Mouse (Mus musculus): ENCODE data around the gene Selplg. TPM values are rescaled to one million over a fixed set of nuclear protein-coding genes. Genes with fewer than 3 reads are reported as not detected.
A peak's percentile ranks its signal among the peaks of the same experiment; 100 is the strongest.
"Not testable (repeated sequence)": the region's sequence is repeated elsewhere in the genome, so short reads cannot be mapped to it uniquely, and the experiment has no call there.

The Selplg gene
- polyA plus RNA-seq, 1 experiment = 20.5 TPM

- WGBS = 15% methylated on average over 12 of the region's 12 CpGs
- no peaks in the 10 kb centered on the region for H3K36me3 ChIP-seq (ENCODE audit: control insufficient read depth, insufficient read depth, low read length)
- H3K27ac ChIP-seq (ENCODE audit: insufficient read depth, low read depth, low read length) = peak overlapping the region; percentile 35
- peak; percentile 72 for DNase-seq
- no peaks in the 10 kb centered on the region for H3K27me3 ChIP-seq (replicated peaks; ENCODE audit: control insufficient read depth, insufficient read depth, low read length)
- no peaks in the 10 kb centered on the region for H3K4me1 ChIP-seq (ENCODE audit: control insufficient read depth, insufficient read depth, low read length)
- TF ChIP-seq CTCF (conservative IDR thresholded peaks at IDR 0.05; ENCODE audit: insufficient read depth, insufficient read length, low read depth, low read length) (no peak), POLR2A (IDR thresholded peaks at IDR 0.05; ENCODE audit: low read depth, low read length) (no peak)
- no peak overlapping the region for H3K4me3 ChIP-seq (ENCODE audit: insufficient read depth, low read depth, low read length)
Measured at GRCm38 (mm10) chr5:113783581-113784001, 48.9 kb downstream of the Selplg start.

GRCm38 (mm10) chr5:113782624-113783023, 49.8 kb downstream of the Selplg start:
- Histone ChIP-seq H3K36me3 (ENCODE audit: control insufficient read depth, insufficient read depth, low read length) (no peaks in the 10 kb centered on the region), H3K4me1 (ENCODE audit: control insufficient read depth, insufficient read depth, low read length) (no peaks in the 10 kb centered on the region), H3K4me3 (ENCODE audit: insufficient read depth, low read depth, low read length) (no peak overlapping the region), H3K27me3 (replicated peaks; ENCODE audit: control insufficient read depth, insufficient read depth, low read length) (no peaks in the 10 kb centered on the region), H3K27ac (ENCODE audit: insufficient read depth, low read depth, low read length) (no peak overlapping the region)
- 84% methylated on average over 7 of the region's 7 CpGs for WGBS
- peak; percentile 66 for DNase-seq
- TF ChIP-seq CTCF (conservative IDR thresholded peaks at IDR 0.05; ENCODE audit: insufficient read depth, insufficient read length, low read depth, low read length) = no peak
- no peak for TF ChIP-seq POLR2A (IDR thresholded peaks at IDR 0.05; ENCODE audit: low read depth, low read length)

GRCm38 (mm10) chr5:113781875-113782274, 50.6 kb downstream of the Selplg start:
- no peaks in the 10 kb centered on the region; the same call in 1 of the 2 replicates for H3K36me3 ChIP-seq (ENCODE audit: control insufficient read depth, insufficient read depth, low read length)
- no peak overlapping the region for H3K4me3 ChIP-seq (ENCODE audit: insufficient read depth, low read depth, low read length)
- DNase-seq = no peak
- H3K27me3 ChIP-seq (replicated peaks; ENCODE audit: control insufficient read depth, insufficient read depth, low read length) = no peaks in the 10 kb centered on the region
- H3K4me1 ChIP-seq (ENCODE audit: control insufficient read depth, insufficient read depth, low read length) = no peaks in the 10 kb centered on the region
- TF ChIP-seq CTCF (conservative IDR thresholded peaks at IDR 0.05; ENCODE audit: insufficient read depth, insufficient read length, low read depth, low read length) (no peak), POLR2A (IDR thresholded peaks at IDR 0.05; ENCODE audit: low read depth, low read length) (no peak)
- no peak overlapping the region for H3K27ac ChIP-seq (ENCODE audit: insufficient read depth, low read depth, low read length)
- 81% methylated on average over 7 of the region's 7 CpGs for WGBS

- no peaks in the 10 kb centered on the region; the same call in 1 of the 2 replicates for H3K36me3 ChIP-seq (ENCODE audit: control insufficient read depth, insufficient read depth, low read length)
- H3K4me3 ChIP-seq (ENCODE audit: insufficient read depth, low read depth, low read length) = no peak overlapping the region
- 70% methylated on average over 7 of the region's 7 CpGs for WGBS
- H3K27ac ChIP-seq (ENCODE audit: insufficient read depth, low read depth, low read length) = no peak overlapping the region
- H3K27me3 ChIP-seq (replicated peaks; ENCODE audit: control insufficient read depth, insufficient read depth, low read length) = no peaks in the 10 kb centered on the region
- no peak for DNase-seq
- no peaks in the 10 kb centered on the region for H3K4me1 ChIP-seq (ENCODE audit: control insufficient read depth, insufficient read depth, low read length)
- TF ChIP-seq POLR2A (IDR thresholded peaks at IDR 0.05; ENCODE audit: low read depth, low read length) (no peak), CTCF (conservative IDR thresholded peaks at IDR 0.05; ENCODE audit: insufficient read depth, insufficient read length, low read depth, low read length) (no peak)
Measured at GRCm38 (mm10) chr5:113781254-113781653, 51.2 kb downstream of the Selplg start.

- no peak overlapping the region for H3K27ac ChIP-seq (ENCODE audit: insufficient read depth, low read depth, low read length)
- TF ChIP-seq CTCF (conservative IDR thresholded peaks at IDR 0.05; ENCODE audit: insufficient read depth, insufficient read length, low read depth, low read length) (no peak), POLR2A (IDR thresholded peaks at IDR 0.05; ENCODE audit: low read depth, low read length) (no peak)
- H3K36me3 ChIP-seq (ENCODE audit: control insufficient read depth, insufficient read depth, low read length) = no peaks in the 10 kb centered on the region; the same call in 1 of the 2 replicates
- no peaks in the 10 kb centered on the region for H3K27me3 ChIP-seq (replicated peaks; ENCODE audit: control insufficient read depth, insufficient read depth, low read length)
- H3K4me1 ChIP-seq (ENCODE audit: control insufficient read depth, insufficient read depth, low read length) = no peaks in the 10 kb centered on the region
- H3K4me3 ChIP-seq (ENCODE audit: insufficient read depth, low read depth, low read length) = no peak overlapping the region
- no peak for DNase-seq
- 56% methylated on average over 5 of the region's 5 CpGs for WGBS
Measured at GRCm38 (mm10) chr5:113780763-113781162, 51.7 kb downstream of the Selplg start.

GRCm38 (mm10) chr5:113780082-113780752, 52.2 kb downstream of the Selplg start:
- 96% methylated on average over 3 of the region's 3 CpGs for WGBS
- Histone ChIP-seq H3K36me3 (ENCODE audit: control insufficient read depth, insufficient read depth, low read length) (no peaks in the 10 kb centered on the region; the same call in 1 of the 2 replicates), H3K27ac (ENCODE audit: insufficient read depth, low read depth, low read length) (no peak overlapping the region), H3K4me1 (ENCODE audit: control insufficient read depth, insufficient read depth, low read length) (no peaks in the 10 kb centered on the region), H3K27me3 (replicated peaks; ENCODE audit: control insufficient read depth, insufficient read depth, low read length) (no peaks in the 10 kb centered on the region), H3K4me3 (ENCODE audit: insufficient read depth, low read depth, low read length) (no peak overlapping the region)
- TF ChIP-seq CTCF (conservative IDR thresholded peaks at IDR 0.05; ENCODE audit: insufficient read depth, insufficient read length, low read depth, low read length) (no peak), POLR2A (IDR thresholded peaks at IDR 0.05; ENCODE audit: low read depth, low read length) (no peak)
- DNase-seq = no peak

- Histone ChIP-seq H3K27me3 (replicated peaks; ENCODE audit: control insufficient read depth, insufficient read depth, low read length) (no peaks in the 10 kb centered on the region), H3K27ac (ENCODE audit: insufficient read depth, low read depth, low read length) (no peak overlapping the region), H3K4me3 (ENCODE audit: insufficient read depth, low read depth, low read length) (no peak overlapping the region), H3K4me1 (ENCODE audit: control insufficient read depth, insufficient read depth, low read length) (no peaks in the 10 kb centered on the region), H3K36me3 (ENCODE audit: control insufficient read depth, insufficient read depth, low read length) (no peaks in the 10 kb centered on the region; the same call in 1 of the 2 replicates)
- 75% methylated on average over 5 of the region's 5 CpGs for WGBS
- DNase-seq = no peak
- no peak for TF ChIP-seq POLR2A (IDR thresholded peaks at IDR 0.05; ENCODE audit: low read depth, low read length)
- TF ChIP-seq CTCF (conservative IDR thresholded peaks at IDR 0.05; ENCODE audit: insufficient read depth, insufficient read length, low read depth, low read length) = no peak
Measured at GRCm38 (mm10) chr5:113779569-113779968, 52.9 kb downstream of the Selplg start.

- not testable (repeated sequence) for H3K27ac ChIP-seq (ENCODE audit: insufficient read depth, low read depth, low read length); H3K4me3 ChIP-seq (ENCODE audit: insufficient read depth, low read depth, low read length); H3K36me3 ChIP-seq (ENCODE audit: control insufficient read depth, insufficient read depth, low read length); H3K4me1 ChIP-seq (ENCODE audit: control insufficient read depth, insufficient read depth, low read length); H3K27me3 ChIP-seq (replicated peaks; ENCODE audit: control insufficient read depth, insufficient read depth, low read length)
- peak; percentile 65 for DNase-seq
- 72% methylated on average over 8 of the region's 8 CpGs for WGBS
Measured at GRCm38 (mm10) chr5:113777728-113778127, 54.7 kb downstream of the Selplg start.

All from kidney, adult 2 months (tissue).